Mouse (Mus musculus) myocyte (in vitro differentiated cells): ENCODE results near the gene Parp8.

Source experiments
- CEBPB ChIP-seq: IDR thresholded peaks from 2 replicates; pipeline ENCODE4 v1.6.1; 2011; ENCODE audit warnings: mild to moderate bottlenecking, moderate library complexity; ENCODE audit not compliant: poor library complexity, insufficient read depth, severe bottlenecking
- E2F4 ChIP-seq: IDR thresholded peaks from one replicate; pipeline ENCODE4 v1.6.1; 2011; ENCODE audit warnings: mild to moderate bottlenecking, control low read depth, moderate library complexity; ENCODE audit not compliant: insufficient read depth
- MAX ChIP-seq: IDR thresholded peaks from one replicate; pipeline ENCODE4 v1.6.1; 2011; ENCODE audit warnings: low read depth, mild to moderate bottlenecking, control low read depth
- MYOD1 ChIP-seq, 3 experiments: IDR thresholded peaks; one replicate each; pipeline ENCODE4 v1.6.1; 2011; ENCODE audit warnings: control low read depth in 2 of 3, low read depth in 2 of 3, mild to moderate bottlenecking in 2 of 3, moderate library complexity in 1 of 3; ENCODE audit not compliant: insufficient read length in 2 of 3, control insufficient read depth in 1 of 3
- MYOG ChIP-seq, 3 experiments: IDR thresholded peaks; one replicate each; pipeline ENCODE4 v1.6.1; 2011; ENCODE audit warnings: control low read depth in 2 of 3, low read depth in 2 of 3, mild to moderate bottlenecking in 2 of 3; ENCODE audit not compliant: insufficient read length in 2 of 3, control insufficient read depth in 1 of 3, insufficient read depth in 1 of 3
- POLR2A ChIP-seq: IDR thresholded peaks from one replicate; pipeline ENCODE4 v1.6.1; 2011; ENCODE audit warnings: low read depth, mild to moderate bottlenecking, control low read depth, moderate library complexity; ENCODE audit not compliant: insufficient read length
- POLR2AphosphoS2 ChIP-seq: IDR thresholded peaks from one replicate; pipeline ENCODE4 v1.6.1; 2011; ENCODE audit warnings: low read depth, control low read depth; ENCODE audit not compliant: insufficient read length
- REST ChIP-seq: IDR thresholded peaks from one replicate; pipeline ENCODE4 v1.6.1; 2011; ENCODE audit warnings: mild to moderate bottlenecking, control low read depth, moderate library complexity; ENCODE audit not compliant: insufficient read depth, insufficient read length
- SRF ChIP-seq: IDR thresholded peaks from one replicate; pipeline ENCODE4 v1.6.1; 2011; ENCODE audit warnings: low read depth; ENCODE audit not compliant: control insufficient read depth, insufficient read length
- TCF12 ChIP-seq: IDR thresholded peaks from one replicate; pipeline ENCODE4 v1.6.1; 2011; ENCODE audit warnings: mild to moderate bottlenecking, control low read depth; ENCODE audit not compliant: poor library complexity, insufficient read depth, severe bottlenecking
- TCF3 ChIP-seq: IDR thresholded peaks from one replicate; pipeline ENCODE4 v1.6.1; 2011; ENCODE audit warnings: low read depth, control low read depth; ENCODE audit not compliant: insufficient read length
- USF1 ChIP-seq: IDR thresholded peaks from one replicate; pipeline ENCODE4 v1.6.1; 2011; ENCODE audit warnings: low read depth, mild to moderate bottlenecking, control low read depth, moderate library complexity

- TF ChIP-seq POLR2A (no peak), MYOG (IDR thresholded peaks at IDR 0.05; ENCODE audit: control insufficient read depth in 1 of 3, insufficient read depth in 1 of 3, insufficient read length in 2 of 3, low read depth in 2 of 3) (peak; percentile 30 to 65 (median 44)), REST (no peak), USF1 (no peak), E2F4 (no peak), CEBPB (no peak), TCF3 (no peak), TCF12 (peak; percentile 60), MAX (no peak), POLR2AphosphoS2 (no peak), MYOD1 (IDR thresholded peaks at IDR 0.05; ENCODE audit: control insufficient read depth in 1 of 3, insufficient read length in 2 of 3, low read depth in 2 of 3) (peak in 2 of 3 experiments; percentile 65 to 75), SRF (no peak)
These were observed 155.1 kb downstream of the Parp8 start for GRCm38 (mm10) chr13:116870221-116870620.
